Comparison of ENCODE assay signal across 9 mouse cellular contexts in genomic region chr17:30657530-30658151, GRCm38 (mm10). TPM values are rescaled to one million over a fixed set of nuclear protein-coding genes. Genes with fewer than 3 reads are reported as not detected.
DNase-seq lines count a peak whose midpoint lies in the region; ATAC-seq and TF ChIP-seq lines count a peak whose summit lies in the region.
"Had no signal": no experiment of that assay in that cellular context is flagged by ENCODE, and none has a peak within 500 bp of the region (broad histone marks: within the 10 kb centered on the region; RNA-seq: fewer than 3 reads in every experiment).

No protein-coding gene starts in this region.

- peak overlapping the region; percentile 32 for H3K4me3 ChIP-seq in lung, embryonic 15.5 days
- H3K4me3 ChIP-seq in liver, embryonic 12.5 days, result peak overlapping the region; percentile 50
- H3K4me3 ChIP-seq in small intestine, adult 2 months (ENCODE audit: low read depth, low read length), result peak overlapping the region; percentile 32

- H3K9ac ChIP-seq in lung, embryonic 15.5 days, result 0 out of 2 replicates have a peak overlapping the region, but pooled peaks have one; percentile 12
- H3K9ac ChIP-seq in liver, embryonic 12.5 days, result 0 out of 2 replicates have a peak overlapping the region, but pooled peaks have one; percentile 2

- no peak for ATAC-seq in CD4-positive, CD25-positive, alpha-beta regulatory T cell, adult 4 months
- ATAC-seq in lung, embryonic 15.5 days (ENCODE audit: borderline replicate concordance, extremely low read depth, low FRiP score, low TSS enrichment), result no peak; the same call in 1 of the 2 replicates
- ATAC-seq in liver, embryonic 12.5 days, result no peak
- ATAC-seq: inflammation-experienced regulatory T-cells, adult 6 months had no signal

- peaks cover 6% of the 10 kb centered on the region; the same call in 1 of the 2 replicates for H3K4me1 ChIP-seq in lung, embryonic 15.5 days
- 0 out of 2 replicates have a peak, but pooled peaks cover 3% of the 10 kb centered on the region for H3K4me1 ChIP-seq in liver, embryonic 12.5 days
- no peaks in the 10 kb centered on the region for H3K4me1 ChIP-seq in small intestine, adult 2 months (ENCODE audit: control insufficient read depth, insufficient read depth, insufficient read length, low read length)

- no peak for TF ChIP-seq POLR2A in small intestine, adult 2 months (IDR thresholded peaks at IDR 0.05; ENCODE audit: low read depth, low read length)

- H3K9me3 ChIP-seq in lung, embryonic 15.5 days, result no peaks in the 10 kb centered on the region
- H3K9me3 ChIP-seq in liver, embryonic 12.5 days (replicated peaks), result peaks cover 4% of the 10 kb centered on the region

- 37% methylated on average over 8 of the region's 8 CpGs for WGBS in lung, embryonic 15.5 days
- 51% methylated on average over 8 of the region's 8 CpGs for WGBS in liver, embryonic 12.5 days (ENCODE audit: insufficient replicate concordance)
- 57% methylated on average over 8 of the region's 8 CpGs for WGBS in small intestine, adult 2 months

- no peaks in the 10 kb centered on the region for H3K36me3 ChIP-seq in lung, embryonic 15.5 days
- H3K36me3 ChIP-seq in liver, embryonic 12.5 days, result peaks cover 21% of the 10 kb centered on the region
- peaks cover 17% of the 10 kb centered on the region for H3K36me3 ChIP-seq in small intestine, adult 2 months (ENCODE audit: control insufficient read depth, insufficient read depth, low read length)

- H3K27ac ChIP-seq in lung, embryonic 15.5 days, result peak overlapping the region; percentile 86
- no peak overlapping the region for H3K27ac ChIP-seq in liver, embryonic 12.5 days
- H3K27ac ChIP-seq in small intestine, adult 2 months (ENCODE audit: insufficient read depth, low read depth, low read length), result no peak overlapping the region

- H3K27me3 ChIP-seq in lung, embryonic 15.5 days, result no peaks in the 10 kb centered on the region
- H3K27me3 ChIP-seq in liver, embryonic 12.5 days (replicated peaks), result no peaks in the 10 kb centered on the region
- no peaks in the 10 kb centered on the region for H3K27me3 ChIP-seq in small intestine, adult 2 months (ENCODE audit: control insufficient read depth, insufficient read depth, low read length)

- no peak for TF ChIP-seq CTCF in small intestine, adult 2 months (IDR thresholded peaks at IDR 0.05; ENCODE audit: extremely low read depth, insufficient read length, insufficient replicate concordance, low read depth, low read length)

- peak; percentile 4 for DNase-seq in CD4-positive, CD25-positive, alpha-beta regulatory T cell, adult 2 months (ENCODE audit: low read depth, low spot score)
- no peak for DNase-seq in lung, postnatal 10 days
- DNase-seq in adipocyte (ENCODE audit: low spot score), result no peak
- DNase-seq in adrenal gland, adult 8-10 months, result no peak

- H3K4me2 ChIP-seq in lung, embryonic 15.5 days, result peak overlapping the region; percentile 55
- peak overlapping the region; percentile 52 for H3K4me2 ChIP-seq in liver, embryonic 12.5 days

RNA-seq across cellular contexts. Expression of gene Glo1, which starts 31.0 kb away (rescaled TPM):
- 100 to 1,000 TPM; 131 to 137 TPM for polyA plus RNA-seq in CD4-positive, CD25-positive, alpha-beta regulatory T cell, adult 4 months (2017; shearing (Covaris generic))
- polyA plus RNA-seq in lung, embryonic 15.5 days (2015; fragmentation: Nextera tagmentation; extraction: Ambion mirVana), result 219 and 220 TPM in 2 replicates
- 292 and 300 TPM in 2 replicates for polyA plus RNA-seq in liver, embryonic 12.5 days (2016; fragmentation: Nextera tagmentation; extraction: Ambion mirVana)
- polyA plus RNA-seq in small intestine, adult 2 months (2012; rRNA removed), result 13.7 and 38.9 TPM in 2 replicates
- 100 to 1,000 TPM; 148 to 169 (median 160) TPM for total RNA-seq in adrenal gland, adult 8-10 months (2022)

RNA-seq across cellular contexts. Expression of gene Dnah8, which starts 33.5 kb away (rescaled TPM):
- 10 to 100 TPM; 22.6 to 23.4 TPM for polyA plus RNA-seq in CD4-positive, CD25-positive, alpha-beta regulatory T cell, adult 4 months (2017; shearing (Covaris generic))
- 5.7 and 6.1 TPM in 2 replicates for polyA plus RNA-seq in lung, embryonic 15.5 days (2015; fragmentation: Nextera tagmentation; extraction: Ambion mirVana)
- 2.4 and 3.1 TPM in 2 replicates for polyA plus RNA-seq in liver, embryonic 12.5 days (2016; fragmentation: Nextera tagmentation; extraction: Ambion mirVana)
- polyA plus RNA-seq in small intestine, adult 2 months (2012; rRNA removed), result 2.9 and 10.7 TPM in 2 replicates
- under 1 TPM; 0.37 to 0.81 (median 0.68) TPM for total RNA-seq in adrenal gland, adult 8-10 months (2022)
